Mouse (Mus musculus): ENCODE data around the gene Kat7.

Gene Kat7

DNA sequence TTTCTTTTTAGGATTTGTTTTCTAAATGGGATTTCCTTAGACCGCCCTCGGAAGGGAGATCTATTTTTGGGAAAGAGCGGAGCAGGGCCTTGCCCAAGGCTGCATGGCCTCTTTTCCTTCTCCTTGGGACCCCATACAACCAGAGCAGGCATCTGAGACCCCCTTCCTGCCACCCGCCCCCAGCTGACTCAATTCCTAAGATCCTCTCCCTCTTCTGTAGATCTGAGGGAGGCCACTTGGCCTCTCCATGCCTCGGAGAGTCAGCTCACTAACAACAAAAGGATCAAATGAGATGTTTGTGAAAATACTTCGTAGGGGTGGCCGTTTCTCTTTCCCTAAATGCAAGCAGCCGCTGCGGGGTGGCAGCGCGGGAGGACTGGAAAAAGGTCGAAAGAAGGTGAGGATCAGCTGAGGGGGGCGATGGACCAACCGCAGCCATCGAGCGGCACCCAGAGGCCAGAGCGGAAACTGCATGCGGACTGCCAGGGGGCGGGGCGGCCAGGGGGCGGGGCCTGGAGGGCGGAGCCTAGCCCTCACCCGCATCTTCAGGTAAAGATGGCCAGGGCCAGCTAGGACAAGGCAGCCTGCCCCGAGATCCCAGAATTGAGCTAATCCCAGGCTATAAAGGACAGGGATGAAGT is 78.2 kb downstream of the Kat7 start:
- peak; percentile 57 to 80 for DNase-seq (ENCODE audit: low spot score in 2 of 2)

DNA sequence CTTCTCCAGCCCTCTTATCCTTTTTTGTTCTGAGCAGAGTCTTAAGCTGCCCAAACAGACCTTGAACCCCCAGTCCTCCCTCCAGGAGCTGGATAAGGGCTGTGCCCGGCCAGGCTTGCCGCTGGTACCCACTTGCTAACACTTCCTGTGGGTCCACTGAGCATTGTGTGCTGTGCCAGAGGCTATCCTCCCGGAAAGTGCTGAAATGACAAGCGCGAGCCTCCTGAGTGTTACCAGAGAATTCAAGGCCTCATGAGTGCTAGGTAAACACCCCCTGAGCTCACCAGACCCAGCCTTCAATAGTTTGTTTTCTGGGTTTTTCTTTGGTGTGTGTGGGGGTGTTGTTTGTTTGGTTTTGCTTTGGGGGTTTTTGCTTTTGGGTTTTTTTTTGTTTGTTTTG is 82.6 kb downstream of the Kat7 start:
- no peak for DNase-seq (ENCODE audit: low spot score in 2 of 2)

DNA sequence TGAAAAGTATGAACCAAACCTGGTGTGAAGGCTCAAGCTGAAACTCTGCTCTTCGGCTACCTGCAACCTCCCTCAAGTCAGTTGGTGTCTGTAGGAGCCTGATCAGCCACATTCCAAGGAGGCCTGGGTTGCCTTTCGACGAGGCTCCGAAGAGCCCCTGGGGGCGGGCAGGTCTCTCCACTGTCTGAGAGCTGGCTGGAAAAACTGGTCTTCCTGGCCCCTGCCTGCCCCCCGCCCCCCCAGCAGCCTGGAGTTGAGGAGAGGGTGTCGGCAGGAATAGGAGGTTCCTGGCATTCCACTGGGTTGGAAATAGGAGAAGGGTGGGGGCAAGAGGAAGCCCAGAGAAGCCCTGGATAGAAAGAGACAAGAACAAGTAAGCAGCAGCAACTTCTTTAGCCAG is 84.6 kb downstream of the Kat7 start:
- DNase-seq (ENCODE audit: low spot score in 2 of 2): no peak
